ENCODE assay signal across 11 mouse cellular contexts in the genomic region with DNA sequence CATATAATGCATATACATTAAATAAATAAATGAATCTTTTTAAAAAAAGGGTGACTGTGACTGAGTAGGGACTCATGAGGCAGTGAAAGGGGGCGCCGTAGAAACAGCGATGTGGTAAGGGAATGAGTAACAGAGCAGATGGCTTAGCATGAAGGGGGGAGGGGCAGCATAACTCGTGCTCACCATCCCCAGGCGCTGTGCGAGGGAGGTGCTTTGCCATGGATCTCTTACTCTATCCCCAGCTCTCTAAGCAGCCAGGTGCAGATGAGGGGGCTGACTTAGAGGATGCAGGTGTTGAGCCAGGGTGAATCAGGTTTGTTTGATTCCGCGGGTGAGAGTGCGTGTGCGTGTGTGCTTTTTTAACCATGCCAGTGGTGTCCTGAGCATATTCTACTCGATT. TPM values are rescaled to one million over a fixed set of nuclear protein-coding genes. Genes with fewer than 3 reads are reported as not detected.
A peak's percentile ranks its signal among the peaks of the same experiment; 100 is the strongest.
DNase-seq lines count a peak whose midpoint lies in the region; ATAC-seq lines count a peak whose summit lies in the region.
"Had no signal": no experiment of that assay in that cellular context is flagged by ENCODE, and none has a peak within 500 bp of the region (broad histone marks: within the 10 kb centered on the region; RNA-seq: fewer than 3 reads in every experiment).

No protein-coding gene starts in this region.

- intact Hi-C loops in left cerebral cortex, postnatal 10 days (cut with DNase I), result no loop called here

- H3K9me3 ChIP-seq in kidney, embryonic 16.5 days (ENCODE audit: low read length), result 0 out of 2 replicates have a peak, but pooled peaks cover 4% of the 10 kb centered on the region
- H3K9me3 ChIP-seq in hindbrain, embryonic 14.5 days (ENCODE audit: control insufficient read depth, low read length), result no peaks in the 10 kb centered on the region
- H3K9me3 ChIP-seq: embryonic facial prominence, embryonic 13.5 days had no signal

- DNase-seq in kidney, adult 8-10 months, result no peak
- peak; percentile 65 to 81 for DNase-seq in frontal cortex, adult 2 months (ENCODE audit: extremely low spot score in 1 of 2, low spot score in 1 of 2)
- peak; percentile 57 to 66 for DNase-seq in left cerebral cortex, postnatal 10 days (ENCODE audit: extremely low spot score in 1 of 2, low spot score in 2 of 2)
- DNase-seq in thymus, postnatal 10 days (ENCODE audit: low spot score in 2 of 2), result peak; percentile 71 to 73
- DNase-seq in gastrocnemius, postnatal 4 days (ENCODE audit: low spot score in 2 of 2), result no peak
- no peak for DNase-seq in hindbrain, embryonic 14.5 days (ENCODE audit: low spot score)
- no peak for DNase-seq in spleen, postnatal 4 days (ENCODE audit: low spot score in 2 of 2)
- DNase-seq: heart, postnatal 36 days; liver had no signal

- H3K9ac ChIP-seq in kidney, embryonic 16.5 days (replicated peaks; ENCODE audit: low read length), result no peak overlapping the region
- no peak overlapping the region for H3K9ac ChIP-seq in hindbrain, embryonic 14.5 days
- H3K9ac ChIP-seq: embryonic facial prominence, embryonic 13.5 days had no signal

- H3K27me3 ChIP-seq in kidney, embryonic 16.5 days (ENCODE audit: insufficient read depth, low read length), result no peaks in the 10 kb centered on the region
- H3K27me3 ChIP-seq in hindbrain, embryonic 14.5 days (ENCODE audit: control insufficient read depth, insufficient read depth, low read length), result no peaks in the 10 kb centered on the region
- H3K27me3 ChIP-seq: embryonic facial prominence, embryonic 13.5 days had no signal

- 0 out of 2 replicates have a peak, but pooled peaks have one; percentile 22 for ATAC-seq in kidney, embryonic 16.5 days (ENCODE audit: low FRiP score, low TSS enrichment)
- ATAC-seq in hindbrain, embryonic 14.5 days (ENCODE audit: low FRiP score), result no peak

- no peak overlapping the region for H3K27ac ChIP-seq in kidney, embryonic 16.5 days (ENCODE audit: low read length)
- H3K27ac ChIP-seq in hindbrain, embryonic 14.5 days, result no peak overlapping the region
- H3K27ac ChIP-seq: embryonic facial prominence, embryonic 13.5 days had no signal

- H3K4me1 ChIP-seq in kidney, embryonic 16.5 days (ENCODE audit: insufficient read depth, low read length), result peaks cover 31% of the 10 kb centered on the region
- 0 out of 2 replicates have a peak, but pooled peaks cover 5% of the 10 kb centered on the region for H3K4me1 ChIP-seq in hindbrain, embryonic 14.5 days (replicated peaks; ENCODE audit: control insufficient read depth, insufficient read depth, low read length)

- H3K4me3 ChIP-seq in kidney, embryonic 16.5 days (ENCODE audit: low read length), result no peak overlapping the region
- no peak overlapping the region for H3K4me3 ChIP-seq in hindbrain, embryonic 14.5 days (replicated peaks; ENCODE audit: low read length)
- H3K4me3 ChIP-seq: embryonic facial prominence, embryonic 13.5 days had no signal

- WGBS in kidney, embryonic 16.5 days, result 56% methylated on average over 11 of the region's 11 CpGs
- WGBS in hindbrain, embryonic 14.5 days, result 65% methylated on average over 11 of the region's 11 CpGs

- H3K36me3 ChIP-seq in kidney, embryonic 16.5 days (ENCODE audit: insufficient read depth, low read length), result no peaks in the 10 kb centered on the region
- no peaks in the 10 kb centered on the region for H3K36me3 ChIP-seq in hindbrain, embryonic 14.5 days (replicated peaks; ENCODE audit: control insufficient read depth, insufficient read depth)
- H3K36me3 ChIP-seq: embryonic facial prominence, embryonic 13.5 days had no signal

- no peak overlapping the region for H3K4me2 ChIP-seq in kidney, embryonic 16.5 days (replicated peaks; ENCODE audit: low read depth, low read length)
- no peak overlapping the region for H3K4me2 ChIP-seq in hindbrain, embryonic 14.5 days (replicated peaks)
- H3K4me2 ChIP-seq: embryonic facial prominence, embryonic 13.5 days had no signal

RNA-seq across cellular contexts. Expression of gene Tns4, which starts 22.0 kb away (rescaled TPM):
- 0.17 and 0.22 TPM in 2 replicates for polyA plus RNA-seq in kidney, embryonic 16.5 days (2015; fragmentation: Nextera tagmentation; extraction: Ambion mirVana)
- 0.19 and 0.34 TPM in 2 replicates for polyA plus RNA-seq in frontal cortex, adult 2 months (2012; rRNA removed)
- total RNA-seq in left cerebral cortex, postnatal 10 days (2021), result under 1 TPM in 1 of 2 experiments, not detected in 1; 0.51 TPM
- under 1 TPM in 1 of 2 experiments, not detected in 1; 0.13 TPM for total RNA-seq in gastrocnemius, postnatal 4 days (2021)
- polyA plus RNA-seq in hindbrain, embryonic 14.5 days (2014; fragmentation: Nextera tagmentation; extraction: Ambion mirVana), result 0.20 TPM in 1 of 2 replicates, not detected in the other

RNA-seq across cellular contexts. Expression of gene Ccr7, which starts 43.7 kb away (rescaled TPM):
- polyA plus RNA-seq in kidney, embryonic 16.5 days (2015; fragmentation: Nextera tagmentation; extraction: Ambion mirVana), result 0.19 and 0.41 TPM in 2 replicates
- polyA plus RNA-seq in frontal cortex, adult 2 months (2012; rRNA removed), result 0.14 and 0.19 TPM in 2 replicates
- not detected for total RNA-seq in left cerebral cortex, postnatal 10 days (2021)
- total RNA-seq in gastrocnemius, postnatal 4 days (2021), result under 1 TPM; 0.12 to 0.18 TPM
- 0.23 TPM in 1 of 2 replicates, not detected in the other for polyA plus RNA-seq in hindbrain, embryonic 14.5 days (2014; fragmentation: Nextera tagmentation; extraction: Ambion mirVana)

Comparison
In these comparisons a context has a peak if more than half of its experiments do, and no peak if none do; other contexts are left out.
1. DNase-seq: peak in frontal cortex, adult 2 months (2 of 2), left cerebral cortex, postnatal 10 days (2 of 2) and thymus, postnatal 10 days (2 of 2); none in kidney, adult 8-10 months (0 of 2), gastrocnemius, postnatal 4 days (0 of 2), hindbrain, embryonic 14.5 days (single experiment) and spleen, postnatal 4 days (0 of 2).